8 mouse cellular contexts compared by ENCODE assay signal in the genomic region with DNA sequence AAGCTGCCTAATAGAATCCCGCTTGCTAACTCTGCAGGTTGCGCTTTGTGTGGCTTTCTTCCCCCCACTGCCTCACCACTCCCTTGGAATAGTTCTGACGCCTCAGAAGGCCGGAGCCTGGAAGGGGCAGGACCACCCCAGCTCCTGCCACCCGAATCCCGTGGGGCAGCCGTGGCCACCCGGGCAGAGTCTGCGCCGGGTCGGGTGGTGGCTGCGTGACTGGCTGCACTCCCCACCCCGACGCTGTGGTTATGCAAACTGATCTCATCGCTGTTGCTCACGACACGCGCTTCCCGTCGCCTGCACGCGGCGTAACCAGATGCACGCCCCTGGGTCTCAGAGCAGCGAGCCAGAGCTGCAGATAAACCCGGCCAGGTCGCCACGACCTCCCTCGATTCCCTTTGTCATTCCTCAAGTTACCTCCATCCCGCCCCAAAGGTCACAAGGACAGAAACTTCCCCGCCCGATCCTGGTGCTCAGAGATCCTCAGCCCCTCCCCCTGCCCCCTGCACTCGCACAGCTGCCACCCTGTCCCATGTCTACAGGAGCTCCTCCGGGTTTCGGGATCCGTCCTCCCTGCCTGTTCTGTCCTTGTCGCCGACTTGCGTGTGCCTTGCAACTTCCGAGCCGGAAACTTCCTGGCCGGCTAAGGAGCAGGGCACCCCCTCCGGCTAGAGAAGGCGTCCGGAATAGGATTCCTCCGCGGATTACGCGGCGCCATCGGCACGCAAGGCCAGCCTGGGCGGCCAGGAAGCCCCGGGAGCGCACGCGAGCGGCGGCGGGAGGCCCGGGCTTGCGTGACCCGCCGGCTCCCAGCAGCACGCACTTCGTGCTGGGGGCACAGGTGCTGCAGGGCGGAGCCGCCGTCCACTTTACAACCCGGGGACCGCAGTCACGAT. TPM values are rescaled to one million over a fixed set of nuclear protein-coding genes. Genes with fewer than 3 reads are reported as not detected.
A peak's percentile ranks its signal among the peaks of the same experiment; 100 is the strongest.
DNase-seq lines count a peak whose midpoint lies in the region; ATAC-seq lines count a peak whose summit lies in the region.

No protein-coding gene starts in this region.

- H3K27me3 ChIP-seq in hindbrain, embryonic 11.5 days (ENCODE audit: control insufficient read depth, insufficient read depth, low read length): peaks cover 2% of the 10 kb centered on the region; the same call in 1 of the 2 replicates

- ATAC-seq in hindbrain, embryonic 11.5 days (ENCODE audit: low FRiP score): peak; percentile 78

- H3K4me3 ChIP-seq in hindbrain, embryonic 11.5 days (ENCODE audit: low read depth, low read length): peak overlapping the region; percentile 57

- no peaks in the 10 kb centered on the region for H3K36me3 ChIP-seq in hindbrain, embryonic 11.5 days (ENCODE audit: control insufficient read depth, insufficient read depth, low read length)

- H3K9me3 ChIP-seq in hindbrain, embryonic 11.5 days (ENCODE audit: control insufficient read depth, low read length): no peaks in the 10 kb centered on the region

- H3K4me1 ChIP-seq in hindbrain, embryonic 11.5 days (replicated peaks; ENCODE audit: control insufficient read depth, insufficient read depth, low read length): 0 out of 2 replicates have a peak, but pooled peaks cover 2% of the 10 kb centered on the region

- peak overlapping the region; percentile 54 for H3K27ac ChIP-seq in hindbrain, embryonic 11.5 days (ENCODE audit: low read depth, low read length)

- peak overlapping the region; percentile 73 for H3K9ac ChIP-seq in hindbrain, embryonic 11.5 days (ENCODE audit: low read depth, low read length)

- WGBS in hindbrain, embryonic 11.5 days: 0% methylated on average over 67 of the region's 72 CpGs

- DNase-seq in ES-CJ7 (ENCODE audit: low read depth, low spot score): peak; percentile 98
- DNase-seq in cerebellum, adult 18-20 months: peak; percentile 58 to 67
- peak; percentile 41 to 77 for DNase-seq in frontal cortex, adult 2 months (ENCODE audit: extremely low spot score in 1 of 2, low spot score in 1 of 2)
- peak; percentile 78 for DNase-seq in hindbrain, embryonic 11.5 days (ENCODE audit: low spot score)
- peak; percentile 57 to 71 for DNase-seq in layer of hippocampus, postnatal 25 days (ENCODE audit: extremely low spot score in 1 of 2, low spot score in 1 of 2)
- DNase-seq in lung, postnatal 14 days: peak; percentile 71
- DNase-seq in ovary, postnatal 36 days (ENCODE audit: low spot score): peak; percentile 75
- peak; percentile 81 for DNase-seq in thymus, postnatal 14 days

- peak overlapping the region; percentile 98 for H3K4me2 ChIP-seq in hindbrain, embryonic 11.5 days (replicated peaks; ENCODE audit: low read depth, low read length)

RNA-seq across cellular contexts. Expression of gene Lekr1, which starts 7.1 kb away (rescaled TPM):
- 6.6 and 7.7 TPM in 2 replicates for polyA plus RNA-seq in frontal cortex, adult 2 months (2012; rRNA removed)
- 7.2 and 7.6 TPM in 2 replicates for polyA plus RNA-seq in hindbrain, embryonic 11.5 days (2014; fragmentation: Nextera tagmentation; extraction: Ambion mirVana)
- 1 to 10 TPM; 5.6 to 6.8 TPM for total RNA-seq in layer of hippocampus, postnatal 25 days (2021)

Comparison
In these comparisons a context has a peak if more than half of its experiments do, and no peak if none do; other contexts are left out.
1. Peak in every context shown above with its lines: DNase-seq, ATAC-seq, H3K4me3 ChIP-seq and H3K27ac ChIP-seq.